Mouse (Mus musculus) megakaryocyte, embryonic 14.5 days (primary cell): ENCODE measurements around the gene Cdk14. TPM values are rescaled to one million over a fixed set of nuclear protein-coding genes. Genes with fewer than 3 reads are reported as not detected.
"Not testable (repeated sequence)": the region's sequence is repeated elsewhere in the genome, so short reads cannot be mapped to it uniquely, and the experiment has no call there.

Source experiments
- H3K27me3 ChIP-seq: replicated peaks from 2 replicates; pipeline ENCODE3; 2012; ENCODE audit warnings: inconsistent platforms
- H3K36me3 ChIP-seq: replicated peaks from 2 replicates; pipeline ENCODE3; 2012; ENCODE audit warnings: low read length, inconsistent platforms, mixed read lengths
- H3K4me1 ChIP-seq: 2 replicates; pipeline ENCODE4 v1.6.1; 2012; ENCODE audit warnings: inconsistent platforms
- H3K4me3 ChIP-seq: replicated peaks from 2 replicates; pipeline ENCODE3; 2012; ENCODE audit warnings: moderate library complexity, mild to moderate bottlenecking, inconsistent platforms
- H3K9me3 ChIP-seq: 2 replicates; pipeline ENCODE4 v1.6.1; 2012; ENCODE audit warnings: inconsistent platforms
- FLI1 ChIP-seq: IDR thresholded peaks from 2 replicates; pipeline ENCODE4 v1.6.1; 2012; ENCODE audit warnings: low read length, inconsistent platforms, mixed read lengths
- GATA1 ChIP-seq: IDR thresholded peaks from 3 replicates; pipeline ENCODE4 v1.6.1; 2012; ENCODE audit warnings: mixed read lengths, low read length, inconsistent platforms, borderline replicate concordance
- polyA plus RNA-seq: library from polyadenylated mRNA; stranded (reverse); fragments of >175 nt; gene quantifications from 2 replicates; pipeline ENCODE4 v1.2.3, GENCODE M21; 2012; ENCODE audit warnings: low replicate concordance; ENCODE audit not compliant: insufficient read depth

Gene Cdk14
- polyA plus RNA-seq, 1 experiment = 0.21 TPM

GRCm38 (mm10) chr5:4931539-4932143 is 488.5 kb downstream of the Cdk14 start:
- H3K4me3 ChIP-seq = no peak overlapping the region
- peaks cover 6% of the 10 kb centered on the region for H3K4me1 ChIP-seq
- no peaks in the 10 kb centered on the region for H3K9me3 ChIP-seq
- H3K36me3 ChIP-seq = no peaks in the 10 kb centered on the region
- H3K27me3 ChIP-seq = no peaks in the 10 kb centered on the region
- TF ChIP-seq FLI1 = no peak
- no peak for TF ChIP-seq GATA1

DNA sequence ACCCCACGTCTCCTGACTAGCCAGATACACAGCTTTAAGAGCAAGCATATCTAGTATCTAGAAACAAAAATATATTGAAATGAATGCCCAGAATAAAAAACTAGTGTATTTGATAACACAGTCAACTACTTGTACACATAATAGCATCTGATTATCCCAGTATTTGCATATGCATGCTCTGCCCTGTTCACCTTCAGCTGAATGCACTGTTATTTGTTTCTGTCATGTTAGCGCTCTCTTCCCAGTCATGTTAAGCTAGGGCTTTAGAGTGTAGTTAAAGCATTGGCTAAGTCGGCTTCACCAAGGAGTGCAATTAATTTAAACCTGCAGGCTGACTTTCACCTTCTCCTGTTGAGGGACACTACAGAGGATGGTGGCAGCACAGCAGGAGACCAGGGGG is 490.5 kb downstream of the Cdk14 start:
- TF ChIP-seq GATA1 (no peak), FLI1 (no peak)

DNA sequence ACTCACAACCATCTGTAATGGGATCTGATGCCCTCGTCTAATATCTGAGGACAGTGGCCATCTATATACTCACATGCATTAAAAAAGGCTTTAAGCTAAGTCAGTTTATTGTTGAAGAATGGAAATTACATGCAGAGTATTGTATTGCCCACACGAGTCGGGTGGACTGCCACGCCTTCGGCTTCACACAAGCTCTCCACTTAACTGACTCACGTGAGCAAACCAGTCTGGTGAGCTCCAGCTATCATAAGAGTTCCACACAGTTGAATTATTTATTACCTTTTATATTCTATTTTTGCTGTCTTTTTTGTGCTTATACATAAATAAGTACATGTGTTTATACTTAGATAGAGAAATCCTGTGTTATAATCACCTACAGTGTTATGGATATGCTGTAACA is 495.2 kb downstream of the Cdk14 start:
- no peak for TF ChIP-seq FLI1
- no peak for TF ChIP-seq GATA1
- no peaks in the 10 kb centered on the region for H3K9me3 ChIP-seq
- no peak overlapping the region for H3K4me3 ChIP-seq
- H3K36me3 ChIP-seq = no peaks in the 10 kb centered on the region
- H3K27me3 ChIP-seq = no peaks in the 10 kb centered on the region
- H3K4me1 ChIP-seq = no peaks in the 10 kb centered on the region

More for the DNA sequence above, 490.5 kb downstream of the Cdk14 start:
- no peak overlapping the region for H3K4me3 ChIP-seq
- no peaks in the 10 kb centered on the region for H3K9me3 ChIP-seq
- H3K4me1 ChIP-seq = no peaks in the 10 kb centered on the region; the same call in 1 of the 2 replicates
- no peaks in the 10 kb centered on the region for H3K27me3 ChIP-seq
- no peaks in the 10 kb centered on the region for H3K36me3 ChIP-seq

DNA sequence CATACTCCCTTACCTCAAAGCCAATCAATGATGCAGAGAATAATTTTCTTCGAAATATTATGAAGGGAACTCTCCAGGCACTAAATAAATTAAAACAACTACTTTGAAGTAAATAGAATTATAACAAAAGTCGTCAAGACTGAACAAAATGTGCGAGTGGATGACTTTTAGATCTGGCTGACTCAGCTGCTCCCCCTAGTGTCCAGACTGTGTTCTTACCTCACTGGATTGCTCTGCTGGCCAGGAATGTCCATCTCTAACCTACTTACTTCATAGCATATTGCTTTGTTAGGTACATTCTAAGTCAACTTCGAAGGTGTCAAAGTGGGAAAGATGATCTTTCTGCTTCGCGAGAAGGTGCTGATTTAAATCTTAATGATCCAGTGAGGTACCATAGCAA is 501.7 kb downstream of the Cdk14 start:
- Histone ChIP-seq H3K36me3 (no peaks in the 10 kb centered on the region), H3K4me3 (no peak overlapping the region), H3K4me1 (no peaks in the 10 kb centered on the region), H3K9me3 (no peaks in the 10 kb centered on the region), H3K27me3 (peaks cover 2% of the 10 kb centered on the region)
- TF ChIP-seq FLI1 (no peak), GATA1 (no peak)

- peaks cover 2% of the 10 kb centered on the region for H3K27me3 ChIP-seq
- TF ChIP-seq FLI1 = no peak
- TF ChIP-seq GATA1 = no peak
- H3K9me3 ChIP-seq = no peaks in the 10 kb centered on the region
- no peak overlapping the region for H3K4me3 ChIP-seq
- no peaks in the 10 kb centered on the region for H3K4me1 ChIP-seq
- H3K36me3 ChIP-seq = no peaks in the 10 kb centered on the region
These were observed 502.4 kb downstream of the Cdk14 start for GRCm38 (mm10) chr5:4917743-4918142.

DNA sequence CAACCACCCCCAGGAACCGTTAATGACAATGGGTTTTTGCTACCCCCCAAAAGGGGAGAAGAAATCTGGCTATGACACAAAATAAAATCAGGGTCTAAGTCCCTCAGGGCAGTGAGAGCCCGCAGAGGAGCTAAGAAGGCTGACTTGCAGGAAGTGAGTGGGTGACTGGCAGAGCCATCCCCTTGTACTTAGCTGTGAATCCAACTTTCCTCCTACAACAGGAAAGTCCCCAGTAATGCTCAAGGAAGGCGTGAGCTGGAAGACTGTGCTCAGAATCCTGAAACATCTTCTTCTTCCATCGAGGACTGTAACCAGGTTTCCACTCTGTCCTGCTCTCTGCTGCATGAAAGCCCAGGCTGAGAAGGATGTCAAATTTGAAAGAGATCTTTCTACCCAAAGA is 502.8 kb downstream of the Cdk14 start:
- no peaks in the 10 kb centered on the region for H3K9me3 ChIP-seq
- H3K4me1 ChIP-seq = peaks cover under 1% of the 10 kb centered on the region; the same call in 1 of the 2 replicates
- peaks cover 2% of the 10 kb centered on the region for H3K27me3 ChIP-seq
- H3K4me3 ChIP-seq = no peak overlapping the region
- TF ChIP-seq FLI1 (no peak), GATA1 (no peak)
- H3K36me3 ChIP-seq = no peaks in the 10 kb centered on the region

DNA sequence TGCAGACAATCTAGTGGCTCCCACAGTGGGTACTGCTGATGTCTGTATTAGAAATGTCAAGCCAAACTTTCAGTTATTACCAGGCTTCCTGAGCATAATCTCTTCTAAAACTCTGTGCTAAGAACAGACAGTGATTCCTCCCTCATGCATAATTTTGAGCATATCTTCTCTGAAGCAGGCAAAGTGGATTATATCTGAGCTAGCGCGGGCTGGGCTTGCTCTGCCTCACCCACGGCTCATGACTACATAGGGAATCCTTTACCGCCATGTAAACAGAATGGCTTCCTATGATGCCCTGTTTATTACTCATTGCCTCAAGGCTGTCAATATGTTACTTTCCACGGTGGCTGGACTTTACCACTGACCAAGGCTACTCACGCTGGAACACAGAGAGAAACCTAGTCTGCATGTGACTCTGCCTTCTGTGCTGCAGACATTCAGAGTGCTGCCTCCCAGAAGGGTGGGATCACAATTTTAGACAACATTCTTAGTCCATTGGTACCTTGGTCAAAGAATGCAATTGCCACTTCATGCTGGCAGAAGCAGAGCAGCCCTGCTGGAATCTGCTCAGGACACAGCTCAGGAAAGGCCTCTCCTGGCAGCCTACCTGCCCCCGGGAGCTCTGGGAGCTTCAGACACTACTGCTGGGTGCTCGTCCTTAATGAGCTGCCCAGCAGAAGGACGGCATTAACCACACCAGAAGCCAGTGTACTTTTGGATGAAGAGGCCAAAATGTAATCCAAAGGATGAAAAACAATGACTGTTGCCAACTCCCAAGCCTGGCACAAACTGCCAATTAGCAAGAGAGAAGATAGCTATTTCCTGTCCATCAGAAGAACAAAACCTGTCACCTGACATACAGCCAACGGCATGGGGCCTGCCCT is 503.5 kb downstream of the Cdk14 start:
- Histone ChIP-seq H3K4me1 (peaks cover 7% of the 10 kb centered on the region), H3K9me3 (no peaks in the 10 kb centered on the region), H3K27me3 (peaks cover 2% of the 10 kb centered on the region), H3K36me3 (no peaks in the 10 kb centered on the region), H3K4me3 (no peak overlapping the region)
- TF ChIP-seq FLI1 = no peak
- TF ChIP-seq GATA1 = no peak

GRCm38 (mm10) chr5:4904911-4905310 is 515.2 kb downstream of the Cdk14 start:
- not testable (repeated sequence) for H3K36me3 ChIP-seq, H3K4me1 ChIP-seq, H3K27me3 ChIP-seq, H3K4me3 ChIP-seq, H3K9me3 ChIP-seq

- H3K4me1 ChIP-seq = 0 out of 2 replicates have a peak, but pooled peaks cover 4% of the 10 kb centered on the region
- no peaks in the 10 kb centered on the region for H3K27me3 ChIP-seq
- no peaks in the 10 kb centered on the region for H3K36me3 ChIP-seq
- no peak overlapping the region for H3K4me3 ChIP-seq
- H3K9me3 ChIP-seq = no peaks in the 10 kb centered on the region
- TF ChIP-seq FLI1 = no peak
- no peak for TF ChIP-seq GATA1
These were observed 521.9 kb downstream of the Cdk14 start for GRCm38 (mm10) chr5:4898241-4898640.

GRCm38 (mm10) chr5:4894988-4895387 is 525.1 kb downstream of the Cdk14 start:
- no peak overlapping the region for H3K4me3 ChIP-seq
- H3K27me3 ChIP-seq = no peaks in the 10 kb centered on the region
- 0 out of 2 replicates have a peak, but pooled peaks cover 4% of the 10 kb centered on the region for H3K4me1 ChIP-seq
- H3K9me3 ChIP-seq = no peaks in the 10 kb centered on the region
- no peaks in the 10 kb centered on the region for H3K36me3 ChIP-seq
- TF ChIP-seq FLI1 (no peak), GATA1 (no peak)
